Mouse (Mus musculus) lung, adult 2 months (tissue): Measurements from ENCODE around the gene Becn1.

Experiments used
- CTCF ChIP-seq: fragments of 200-500 bp; IDR thresholded peaks from 2 replicates; pipeline ENCODE4 v1.5.1; 2011; ENCODE audit warnings: mild to moderate bottlenecking, low read length, control low read depth; ENCODE audit not compliant: insufficient read depth
- POLR2A ChIP-seq: fragments of 200-500 bp; IDR thresholded peaks from 2 replicates; pipeline ENCODE4 v1.6.1; 2011; ENCODE audit warnings: low read depth, mild to moderate bottlenecking, control low read depth, low read length, borderline replicate concordance; ENCODE audit errors: extremely low read depth

DNA sequence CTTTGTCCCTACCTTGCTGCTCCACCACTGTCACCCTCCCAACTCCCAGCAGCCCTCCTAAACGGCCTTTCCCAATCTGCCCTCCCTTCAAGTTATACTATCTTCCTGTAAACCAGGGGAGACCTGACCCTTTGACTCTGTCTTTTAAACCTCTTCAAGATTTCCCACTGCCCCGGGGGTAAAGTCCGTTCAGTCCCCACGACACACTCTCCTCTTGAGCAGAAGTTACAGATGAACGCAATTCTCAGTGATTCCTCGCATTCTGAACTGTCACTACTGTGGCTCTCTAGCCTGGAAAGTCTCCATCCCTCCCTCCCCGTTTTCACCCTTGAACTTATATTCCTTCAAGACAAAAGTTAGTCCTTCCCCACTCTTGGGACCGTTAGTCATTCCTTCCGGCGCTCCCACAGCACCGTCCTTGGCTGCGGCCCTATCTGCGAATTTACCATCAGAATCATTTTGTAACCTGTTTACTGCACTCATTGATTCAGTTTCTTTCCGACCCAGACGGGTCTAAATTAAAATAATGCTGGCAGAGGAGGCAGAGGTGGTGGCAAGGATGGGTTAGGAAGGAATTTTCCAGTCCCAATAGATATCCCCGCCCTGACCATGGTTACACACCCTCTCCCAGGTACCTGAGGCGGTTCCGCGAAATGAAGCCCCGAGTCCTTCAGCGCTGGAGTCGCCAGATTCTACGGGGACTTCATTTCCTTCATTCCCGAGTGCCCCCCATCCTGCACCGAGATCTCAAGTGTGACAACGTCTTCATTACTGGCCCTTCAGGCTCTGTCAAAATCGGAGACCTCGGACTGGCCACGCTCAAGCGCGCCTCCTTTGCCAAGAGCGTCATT lies 38.7 kb downstream of the Becn1 start:
- TF ChIP-seq CTCF (no peak), POLR2A (no peak)
